Mouse (Mus musculus) testis, adult 2 months (tissue): ENCODE data around the gene Fam227b.

Experiments used
- CTCF ChIP-seq: fragments of 200-500 bp; IDR thresholded peaks from 2 replicates; pipeline ENCODE4 v1.5.1; 2012; ENCODE audit warnings: low read depth, mild to moderate bottlenecking, inconsistent platforms, low read length, moderate library complexity; ENCODE audit not compliant: control insufficient read depth, insufficient read depth, insufficient replicate concordance
- POLR2A ChIP-seq: fragments of 200-500 bp; IDR thresholded peaks from 2 replicates; pipeline ENCODE4 v1.6.1; 2012; ENCODE audit warnings: low read depth, mild to moderate bottlenecking, inconsistent platforms, low read length, moderate library complexity; ENCODE audit not compliant: control insufficient read depth

DNA sequence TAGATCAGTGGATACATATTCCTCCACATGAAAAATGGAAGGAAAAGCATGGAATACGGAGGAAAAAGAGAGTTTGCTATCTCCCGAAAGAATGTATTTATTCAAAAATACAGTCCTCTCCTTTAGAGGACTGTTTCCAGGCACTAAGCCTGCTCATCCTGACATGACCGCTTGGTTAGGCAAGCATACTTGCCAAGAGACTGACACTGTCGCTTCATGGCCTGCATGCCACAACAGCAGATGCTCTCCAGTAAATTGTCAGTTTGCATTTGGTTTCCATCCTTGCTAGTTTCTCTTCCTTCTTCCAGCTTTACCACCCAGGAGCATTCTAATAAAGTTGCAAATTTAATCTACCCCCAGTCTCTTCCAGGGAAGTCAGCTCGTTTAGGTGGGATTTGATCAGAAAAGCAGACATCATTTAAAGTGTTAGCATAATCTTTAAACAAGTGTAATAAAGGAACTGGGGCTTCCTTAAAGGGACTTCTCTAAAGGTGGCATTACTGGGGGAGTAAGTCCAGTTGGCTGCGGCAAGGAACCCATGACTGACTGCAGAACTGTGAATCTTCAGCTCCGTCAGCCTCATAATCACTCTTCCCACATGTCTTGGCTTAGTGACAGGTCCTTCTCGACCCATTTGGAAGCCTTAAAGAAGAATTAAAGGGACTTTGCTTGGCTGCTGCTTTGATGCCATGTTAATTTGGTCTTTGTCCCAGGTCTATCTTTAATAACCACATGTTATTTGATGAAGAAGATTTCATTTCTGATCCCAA is 15.2 kb upstream of the Fam227b start:
- no peak for TF ChIP-seq CTCF
- TF ChIP-seq POLR2A = no peak
